Mouse (Mus musculus) central nervous system, embryonic 18 days (tissue): ENCODE measurements around the gene Vmn1r22. TPM values are rescaled to one million over a fixed set of nuclear protein-coding genes. Genes with fewer than 3 reads are reported as not detected.

ENCODE experiments used
- polyA plus RNA-seq: library from polyadenylated mRNA; depleted of rRNA; stranded (reverse); fragments of >200 nt; gene quantifications from 2 replicates; pipeline ENCODE4 v1.2.3, GENCODE M21; 2012; rRNA removed

Vmn1r22 gene
- polyA plus RNA-seq: not detected in 2 replicates

DNA sequence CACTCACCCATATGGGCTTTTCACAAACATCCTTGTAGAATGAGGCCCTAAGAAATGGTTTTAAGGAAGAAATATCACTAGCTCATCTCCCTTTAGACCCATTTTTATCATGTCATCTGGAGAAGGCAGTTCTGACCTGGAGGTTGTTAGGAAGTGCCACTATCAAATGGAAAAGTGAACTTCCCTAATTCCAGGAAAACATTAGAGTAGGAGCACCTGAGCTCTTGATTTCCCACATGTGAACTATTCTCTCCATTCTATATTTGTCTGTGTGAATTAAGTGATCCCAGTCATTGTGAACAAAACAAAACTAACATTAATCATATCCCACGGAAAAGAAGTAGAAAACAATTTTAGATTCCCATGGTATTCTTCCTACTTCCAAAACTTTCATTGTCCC is at the start of gene Vmn1r22:
TSS of gene Vmn1r22 (minus strand) at position 101 of the 400 bp plus-strand sequence.

DNA sequence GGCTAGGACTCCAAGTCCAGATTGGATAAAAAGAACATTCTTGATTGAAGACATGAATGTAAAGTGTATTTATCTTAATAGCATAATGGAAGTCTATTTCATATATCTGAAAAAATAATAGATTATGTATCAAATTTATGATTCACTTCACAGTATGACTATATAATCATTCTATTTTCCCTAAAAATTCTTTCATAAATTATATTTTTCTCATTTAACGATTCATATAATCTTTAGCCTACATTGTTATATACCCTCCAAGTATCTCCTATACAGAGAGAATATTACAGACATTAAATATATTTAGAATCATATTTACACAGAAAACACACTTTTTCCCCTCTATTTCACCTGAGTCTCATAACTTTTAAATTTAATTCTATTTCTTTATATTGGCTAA is 18.9 kb upstream of the Vmn1r22 start, which contains the start of gene Vmn1r23:
TSS of gene Vmn1r23 (minus strand) at position 101 of the 400 bp plus-strand sequence.

DNA sequence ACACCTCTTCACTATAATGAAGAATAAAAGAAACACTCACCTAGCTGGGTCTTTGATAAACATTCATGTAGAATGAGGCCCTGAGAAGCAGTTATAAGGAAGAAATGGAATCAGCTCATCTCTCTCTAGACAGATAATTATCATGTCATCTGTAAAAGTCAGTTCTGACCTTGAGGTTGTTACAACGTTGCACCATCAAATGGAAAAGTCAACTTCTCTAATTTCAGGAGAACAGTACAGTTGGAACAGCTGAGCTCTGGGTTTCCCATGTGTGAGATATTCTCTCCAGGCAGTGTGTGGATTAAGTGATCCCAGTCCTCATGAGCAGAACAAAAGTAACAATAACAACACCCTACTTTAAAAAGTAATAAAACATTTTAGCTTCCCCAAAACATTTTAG is 57.5 kb downstream of the Vmn1r22 start, which contains the start of gene Vmn1r21:
TSS of gene Vmn1r21 (minus strand) at position 58 of the 400 bp plus-strand sequence.

Other genes starting within 250 kb of the Vmn1r22 start
- gene Pyurf, start 215.9 kb downstream of the Vmn1r22 start, polyA plus RNA-seq: 9.8 and 10.9 TPM in 2 replicates
- gene Lancl2, start 205.5 kb downstream of the Vmn1r22 start, polyA plus RNA-seq: 74.0 and 77.3 TPM in 2 replicates
- gene Vopp1, start 82.9 kb downstream of the Vmn1r22 start, polyA plus RNA-seq: 165 and 170 TPM in 2 replicates
- not detected in 2 replicates for gene Vmn1r21, start 57.7 kb downstream of the Vmn1r22 start, polyA plus RNA-seq
- gene Vmn1r23, start 18.8 kb upstream of the Vmn1r22 start, polyA plus RNA-seq: not detected in 2 replicates
- not detected in 2 replicates for gene Vmn1r24, start 53.5 kb upstream of the Vmn1r22 start, polyA plus RNA-seq
- not detected in 2 replicates for gene Vmn1r25, start 72.8 kb upstream of the Vmn1r22 start, polyA plus RNA-seq
- not detected in 2 replicates for gene Vmn1r26, start 107.1 kb upstream of the Vmn1r22 start, polyA plus RNA-seq